Mouse (Mus musculus) right cerebral cortex, adult 2 months (tissue): ENCODE data around the gene Btbd8.

Experiments used
- DNase-seq, 2 experiments: peaks; one replicate each; pipeline ENCODE4 v3.0.0; 2021 to 2022; ENCODE audit warnings: low spot score in 2 of 2

Btbd8 gene

DNA sequence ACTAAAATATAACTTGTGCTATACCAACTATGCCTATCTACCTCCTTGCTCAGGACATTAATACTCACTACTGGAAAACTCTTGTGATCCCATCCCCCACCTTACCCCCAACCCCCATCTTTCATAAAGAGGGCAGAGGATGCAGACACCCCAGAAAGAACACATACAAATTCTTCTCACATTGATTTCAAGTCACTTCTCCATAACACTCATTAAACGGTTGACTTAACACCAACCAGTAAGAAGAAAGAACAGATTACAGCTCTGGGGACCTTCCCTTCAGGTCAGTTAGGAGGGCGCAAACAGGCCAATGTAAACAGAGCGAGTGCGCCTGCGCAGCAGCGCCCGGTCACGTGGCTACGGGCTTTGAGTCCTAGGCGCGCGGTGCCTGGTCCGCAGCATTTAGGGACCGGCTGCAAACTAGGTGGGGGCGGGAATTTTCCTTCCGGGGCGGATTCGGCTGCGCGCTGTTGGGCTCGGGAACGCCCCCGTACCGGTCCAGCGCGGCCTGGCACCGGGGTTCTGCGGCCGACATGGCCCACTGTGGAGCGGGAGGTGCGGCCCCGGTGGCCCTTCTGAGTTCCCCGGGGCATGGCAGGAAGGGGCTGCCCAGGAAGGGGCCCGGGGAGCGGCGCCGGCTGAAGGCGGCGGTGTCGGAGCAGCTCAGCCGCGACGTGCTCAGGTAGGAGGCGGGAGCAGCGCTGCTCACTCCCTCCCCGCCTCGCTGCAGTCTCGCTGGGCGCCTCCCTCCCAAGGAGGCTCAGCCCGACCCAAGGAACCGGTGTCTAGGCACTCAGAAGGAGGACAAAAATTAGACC lies at the start of gene Btbd8:
Gene Btbd8, plus strand, starts transcription at position 534 of the 818 bp plus-strand sequence.
- DNase-seq = peak; percentile 90 to 91

DNA sequence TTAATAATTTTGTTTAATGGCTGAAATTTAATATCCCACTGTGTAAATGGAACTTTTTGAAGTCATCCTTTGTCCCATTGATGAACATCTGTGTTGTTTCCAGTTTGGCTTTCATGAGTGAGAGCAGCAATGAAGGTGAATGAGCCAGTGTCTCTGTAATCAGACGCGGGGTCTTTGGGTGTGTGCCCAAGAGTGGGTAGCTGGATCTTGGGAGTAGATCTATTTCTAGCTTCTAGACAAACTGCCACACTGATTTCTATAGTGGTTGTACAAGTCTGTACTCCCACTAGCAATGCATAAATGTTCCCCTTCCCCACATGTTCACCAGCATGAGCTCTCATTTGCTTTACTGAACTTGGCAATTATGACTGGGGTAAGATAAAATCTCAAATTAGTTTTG lies 48.4 kb upstream of the Btbd8 start:
- no peak for DNase-seq

DNA sequence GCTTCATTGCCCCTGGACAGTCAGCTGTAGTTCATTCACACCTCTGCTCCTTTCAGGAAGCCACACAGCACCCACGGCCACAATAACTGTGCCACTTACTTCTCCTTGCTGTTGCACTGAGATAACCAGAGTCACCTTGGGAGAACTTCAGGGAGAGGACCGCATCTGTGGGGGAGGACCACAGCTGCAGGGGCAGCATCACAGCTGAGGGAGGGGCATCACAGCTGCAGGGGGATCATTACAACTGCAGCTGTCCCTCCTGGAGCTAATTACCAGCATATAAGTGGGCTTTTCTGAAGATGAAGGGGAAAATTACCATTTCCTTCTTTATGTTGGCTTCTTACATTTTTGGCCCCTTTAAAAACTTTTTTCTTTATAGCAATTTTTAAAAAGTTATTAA lies 43.4 kb upstream of the Btbd8 start:
- no peak for DNase-seq

DNA sequence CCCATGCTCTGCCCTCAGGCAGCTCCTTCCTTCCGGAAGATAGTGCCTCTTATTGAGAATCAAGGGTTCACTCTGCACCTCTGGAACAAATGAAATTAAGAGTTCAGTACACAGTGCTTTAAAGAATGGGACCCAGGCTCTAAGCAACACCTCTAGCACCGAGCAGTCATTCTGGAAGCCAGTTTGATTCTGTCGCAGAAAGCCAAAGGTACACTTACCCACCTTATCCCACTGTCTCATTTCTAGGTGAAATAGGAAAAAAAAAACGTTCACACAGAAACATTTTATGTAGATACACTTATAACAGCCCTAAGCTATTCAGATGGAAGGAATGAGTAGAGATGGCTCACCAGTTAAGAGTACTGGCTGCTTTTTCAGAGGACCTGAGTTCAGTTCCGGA lies 35.4 kb upstream of the Btbd8 start, which contains the start of gene Ephx4:
Gene Ephx4, plus strand, starts transcription at position 301 of the 400 bp plus-strand sequence.
- no peak for DNase-seq

- peak; percentile 36 to 42 for DNase-seq
These were observed 34.5 kb upstream of the Btbd8 start for GRCm38 (mm10) chr5:107403011-107403946.

GRCm38 (mm10) chr5:107403947-107404684 lies 33.7 kb upstream of the Btbd8 start:
- DNase-seq = peak; percentile 78 to 79

DNA sequence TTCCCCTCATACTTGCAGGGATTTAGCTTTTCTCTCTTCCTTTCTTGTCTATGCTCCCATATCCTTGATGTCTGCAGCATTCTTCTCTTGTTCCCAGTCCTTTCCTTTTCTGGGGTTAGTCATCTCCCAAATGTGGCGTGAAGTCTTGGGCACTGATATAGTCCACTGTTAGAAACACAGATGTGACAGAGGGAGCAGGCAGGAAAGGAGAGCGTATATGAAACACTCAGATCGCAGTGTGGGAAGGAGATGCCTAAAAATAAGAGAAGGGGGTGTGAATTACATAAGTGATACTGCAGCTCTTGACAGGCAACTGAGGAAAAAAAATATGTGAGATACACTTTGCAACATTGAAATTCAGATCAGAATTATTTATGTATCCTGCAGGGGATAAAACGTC lies 32.4 kb upstream of the Btbd8 start:
- peak; percentile 63 to 77 for DNase-seq

DNA sequence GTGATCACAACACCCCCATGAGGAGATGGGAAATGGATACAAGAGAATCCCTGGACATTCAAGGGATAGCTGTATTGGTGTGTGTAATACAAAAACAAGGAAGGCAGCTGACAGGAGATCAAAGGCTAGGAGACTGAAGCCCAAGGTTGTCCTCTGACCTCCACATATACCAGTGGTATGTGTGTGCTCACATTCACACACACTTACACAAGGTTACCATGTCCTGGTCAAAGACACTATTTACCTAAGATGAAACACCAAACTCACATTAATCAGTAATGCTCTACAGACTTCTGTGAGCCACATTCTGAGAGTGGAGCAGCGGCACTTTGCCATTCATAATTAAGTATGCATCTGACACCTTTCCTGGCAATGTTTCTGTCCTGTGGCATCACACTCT lies 27.5 kb upstream of the Btbd8 start:
- no peak for DNase-seq

GRCm38 (mm10) chr5:107411326-107411725 lies 26.5 kb upstream of the Btbd8 start:
- no peak for DNase-seq

DNA sequence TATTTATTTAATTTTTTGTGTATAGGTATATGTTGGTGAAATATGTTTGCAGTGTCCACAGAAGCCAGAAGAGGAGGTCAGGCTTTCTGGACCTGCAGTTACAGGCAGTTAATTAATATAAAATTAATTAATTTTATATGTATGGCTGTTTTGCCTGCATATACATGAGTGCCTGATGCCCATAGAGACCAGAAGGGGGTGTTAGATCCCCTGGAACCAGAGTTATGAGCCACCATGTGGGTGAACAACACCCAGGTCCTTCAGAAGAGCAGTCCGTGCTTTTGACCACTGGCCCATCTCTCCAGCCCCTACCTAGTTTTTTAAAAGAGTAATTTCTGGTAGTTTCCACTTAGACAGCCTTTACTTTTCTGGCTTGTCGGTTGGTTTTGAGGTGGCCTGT lies 25.5 kb upstream of the Btbd8 start:
- DNase-seq = no peak

- peak; percentile 20 to 32 for DNase-seq
These were observed 22.7 kb upstream of the Btbd8 start for GRCm38 (mm10) chr5:107415098-107415497.

- DNase-seq = no peak
These were observed 16.1 kb upstream of the Btbd8 start for GRCm38 (mm10) chr5:107421676-107422075.

GRCm38 (mm10) chr5:107431249-107431648 lies 6.5 kb upstream of the Btbd8 start, which contains the start of gene Lpcat2b:
Gene Lpcat2b (plus strand): TSS chr5:107431549.
- DNase-seq = no peak

- peak in 1 of 2 experiments; percentile 39 for DNase-seq
These were observed 3.8 kb upstream of the Btbd8 start for GRCm38 (mm10) chr5:107434001-107434400.

GRCm38 (mm10) chr5:107436185-107436584 lies 1.6 kb upstream of the Btbd8 start:
- DNase-seq = no peak

DNA sequence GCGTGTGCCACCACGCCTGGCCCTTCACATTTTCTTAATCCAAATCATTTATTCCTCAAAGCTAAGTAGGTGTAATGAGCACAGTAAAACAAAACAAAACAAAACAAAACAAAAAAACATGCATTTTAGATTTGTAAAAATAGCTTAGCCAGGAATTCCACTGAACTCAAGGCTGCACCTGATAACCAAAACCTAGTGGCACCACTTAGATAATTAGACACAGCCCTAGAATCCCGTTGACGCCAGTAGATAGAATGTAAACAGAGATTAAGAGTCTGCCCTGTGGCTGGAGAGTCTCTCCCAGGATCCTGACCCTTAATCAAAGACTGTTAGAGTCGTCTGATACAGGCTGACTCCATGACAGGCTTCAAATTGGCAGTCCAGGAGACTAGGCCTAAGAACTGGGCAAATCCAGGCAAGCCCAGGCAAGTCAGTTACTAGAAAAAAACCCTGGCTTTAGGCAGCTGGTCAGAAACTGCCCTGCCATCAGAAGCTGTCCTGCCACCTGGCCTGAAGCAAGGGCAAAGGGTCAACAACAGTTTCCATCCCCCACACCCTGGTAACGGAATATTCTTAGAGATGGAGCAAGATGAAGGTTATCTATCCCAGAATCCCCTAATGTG lies 1.1 kb upstream of the Btbd8 start:
- no peak for DNase-seq

DNA sequence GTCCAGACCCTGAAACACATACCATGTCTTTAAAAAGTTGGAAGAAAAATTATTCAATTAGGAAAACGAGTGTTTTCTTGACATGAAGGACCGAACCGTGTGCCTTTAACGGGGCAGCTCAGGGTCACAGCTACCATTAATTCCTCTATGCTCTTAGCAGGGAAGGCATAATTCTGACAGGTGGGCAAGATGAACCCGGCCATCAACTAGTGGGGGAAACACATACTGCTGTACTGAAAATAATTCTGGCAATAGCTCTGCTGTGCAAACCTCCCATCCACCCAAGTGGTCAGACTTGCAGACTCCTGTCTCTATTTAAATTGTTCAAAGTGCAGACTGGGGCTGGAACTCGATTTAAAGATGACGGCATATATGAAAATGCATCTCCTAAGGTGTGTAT lies 556 bp downstream of the Btbd8 start:
- DNase-seq = no peak

GRCm38 (mm10) chr5:107441881-107442280 lies 4.1 kb downstream of the Btbd8 start:
- DNase-seq = peak; percentile 37 to 45

- DNase-seq = no peak
These were observed 6.5 kb downstream of the Btbd8 start for GRCm38 (mm10) chr5:107444251-107444650.

- no peak for DNase-seq
These were observed 10.2 kb downstream of the Btbd8 start for GRCm38 (mm10) chr5:107447977-107448376.

- DNase-seq = peak in 1 of 2 experiments; percentile 37
These were observed 11.0 kb downstream of the Btbd8 start for GRCm38 (mm10) chr5:107448784-107449183.
